17 mouse cellular contexts compared by ENCODE assay signal in the genomic region with DNA sequence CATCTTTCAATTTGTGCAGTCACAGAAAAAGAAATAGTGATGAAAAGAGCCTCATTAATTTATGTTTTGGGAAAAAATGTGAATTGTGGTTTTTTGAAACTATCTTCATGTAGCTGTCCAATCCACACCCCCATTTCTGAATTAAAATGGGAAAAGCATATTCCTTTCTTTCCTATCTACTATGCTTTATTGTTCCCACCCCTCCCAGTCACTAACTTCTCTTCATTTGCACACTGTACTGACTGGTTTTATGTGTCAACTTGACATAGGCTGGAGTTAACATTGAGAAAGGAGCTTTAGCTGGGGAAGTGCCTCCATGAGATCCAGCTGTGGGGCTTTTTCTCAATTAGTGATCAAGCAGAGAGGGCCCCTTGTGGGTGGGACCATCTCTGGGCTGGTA.
"Had no signal": no experiment of that assay in that cellular context is flagged by ENCODE, and none has a peak within 500 bp of the region (broad histone marks: within the 10 kb centered on the region; RNA-seq: fewer than 3 reads in every experiment).

No protein-coding gene starts in this region.

- H3K9me3 ChIP-seq: liver, embryonic 13.5 days; liver, embryonic 15.5 days; lung, embryonic 15.5 days; midbrain, embryonic 12.5 days; stomach, embryonic 15.5 days had no signal

- ATAC-seq: liver, postnatal 0 days; lung, postnatal 0 days had no signal

- H3K4me3 ChIP-seq: liver, embryonic 13.5 days; liver, embryonic 15.5 days; lung, embryonic 15.5 days; midbrain, embryonic 12.5 days; neural tube, embryonic 12.5 days; stomach, embryonic 15.5 days had no signal

- H3K36me3 ChIP-seq: liver, embryonic 13.5 days; liver, embryonic 15.5 days; lung, embryonic 15.5 days; midbrain, embryonic 12.5 days; neural tube, embryonic 12.5 days; stomach, embryonic 15.5 days had no signal

- H3K9ac ChIP-seq: liver, embryonic 13.5 days; liver, embryonic 15.5 days; liver, postnatal 0 days; lung, embryonic 15.5 days; midbrain, embryonic 12.5 days; neural tube, embryonic 12.5 days; stomach, embryonic 15.5 days had no signal

- DNase-seq: liver, embryonic 13.5 days; liver, postnatal 0 days; lung, adult 2 months; lung, postnatal 14 days; lung, postnatal 4 days; right cerebral cortex, postnatal 14 days; thymus, adult 2 months; thymus, postnatal 25 days; thymus, postnatal 4 days had no signal

- H3K4me2 ChIP-seq: liver, embryonic 11.5 days; liver, embryonic 13.5 days; liver, embryonic 15.5 days; lung, embryonic 15.5 days; midbrain, embryonic 12.5 days; neural tube, embryonic 12.5 days; stomach, embryonic 15.5 days had no signal

- H3K27me3 ChIP-seq: liver, embryonic 13.5 days; liver, embryonic 15.5 days; lung, embryonic 15.5 days; neural tube, embryonic 12.5 days; stomach, embryonic 15.5 days had no signal

- H3K27ac ChIP-seq: liver, embryonic 13.5 days; liver, embryonic 15.5 days; lung, embryonic 15.5 days; midbrain, embryonic 12.5 days; neural tube, embryonic 12.5 days; stomach, embryonic 15.5 days; stomach, postnatal 0 days had no signal

- H3K4me1 ChIP-seq: liver, embryonic 13.5 days; liver, embryonic 15.5 days; lung, embryonic 15.5 days; midbrain, embryonic 12.5 days; neural tube, embryonic 12.5 days; stomach, embryonic 15.5 days had no signal
